Mouse (Mus musculus) embryo, embryonic 10.5 days (tissue): ENCODE measurements around the gene Ampd1.

Experiments
- DNase-seq: peaks from one replicate; pipeline ENCODE4 v3.0.0-alpha.2; 2015; ENCODE audit warnings: low spot score

Gene Ampd1

GRCm38 (mm10) chr3:103148941-103149340, 75.1 kb downstream of the Ampd1 start:
- DNase-seq, result no peak
